In the genomic region with DNA sequence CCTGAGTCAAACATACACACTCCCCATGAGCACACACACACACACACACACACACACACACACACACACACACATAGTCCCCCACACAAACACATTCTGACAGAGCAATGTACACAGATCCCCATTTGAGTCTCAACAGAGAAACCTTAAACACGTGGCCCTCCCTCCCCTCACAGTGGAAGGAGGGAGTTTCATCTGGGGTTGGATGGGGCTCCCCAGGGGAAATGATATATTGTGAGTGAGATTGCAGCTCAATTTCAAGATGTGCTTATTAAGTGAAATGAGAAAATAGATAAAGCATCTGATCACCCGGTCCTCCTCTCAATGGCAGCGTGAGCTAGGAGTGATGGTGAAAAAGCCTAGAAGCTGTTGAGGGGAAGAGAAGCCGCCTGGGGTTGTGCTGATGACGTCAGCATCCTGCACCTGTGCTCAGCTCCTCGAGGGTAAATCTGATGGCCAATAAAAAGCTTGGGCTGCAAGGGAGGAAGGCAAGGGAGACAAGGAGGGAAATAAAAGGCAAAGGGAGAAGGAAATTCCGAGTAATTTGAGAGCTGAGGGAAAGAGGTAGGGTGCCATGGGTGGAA, we compare ENCODE assay signal across 21 mouse cellular contexts.
DNase-seq lines count a peak whose midpoint lies in the region; ATAC-seq lines count a peak whose summit lies in the region.
"Had no signal": no experiment of that assay in that cellular context is flagged by ENCODE, and none has a peak within 500 bp of the region (broad histone marks: within the 10 kb centered on the region; RNA-seq: fewer than 3 reads in every experiment).

No protein-coding gene starts in this region.

- ATAC-seq in frontal cortex, adult (ENCODE audit: low TSS enrichment), result peak; percentile 38; the same call in 1 of the 2 replicates
- ATAC-seq in neural tube, embryonic 11.5 days (ENCODE audit: insufficient read depth, low FRiP score, low TSS enrichment), result no peak
- no peak for ATAC-seq in megakaryocyte progenitor cell, adult 5-6 weeks (replicated peaks; ENCODE audit: poor library complexity)
- ATAC-seq in kidney, embryonic 15.5 days (replicated peaks; ENCODE audit: low FRiP score), result no peak
- ATAC-seq: intestine, embryonic 16.5 days; midbrain, embryonic 13.5 days had no signal

- no peak overlapping the region for H3K4me3 ChIP-seq in neural tube, embryonic 11.5 days (ENCODE audit: low read depth, low read length)
- H3K4me3 ChIP-seq in kidney, embryonic 15.5 days (replicated peaks), result no peak overlapping the region
- H3K4me3 ChIP-seq: embryonic facial prominence, embryonic 15.5 days; heart, adult 2 months; heart, embryonic 15.5 days; limb, embryonic 12.5 days; liver, embryonic 13.5 days; midbrain, embryonic 13.5 days; myocyte had no signal

- 33% methylated on average over 7 of the region's 7 CpGs for WGBS in neural tube, embryonic 11.5 days
- 20% methylated on average over 7 of the region's 7 CpGs for WGBS in kidney, embryonic 15.5 days

- no peak overlapping the region for H3K27ac ChIP-seq in neural tube, embryonic 11.5 days (ENCODE audit: low read depth, low read length)
- no peak overlapping the region for H3K27ac ChIP-seq in kidney, embryonic 15.5 days
- H3K27ac ChIP-seq: embryonic facial prominence, embryonic 15.5 days; heart, adult 2 months; heart, embryonic 15.5 days; limb, embryonic 12.5 days; liver, embryonic 13.5 days; midbrain, embryonic 13.5 days had no signal

- H3K9ac ChIP-seq in neural tube, embryonic 11.5 days (ENCODE audit: low read length), result no peak overlapping the region
- H3K9ac ChIP-seq in kidney, embryonic 15.5 days, result no peak overlapping the region
- H3K9ac ChIP-seq: embryonic facial prominence, embryonic 15.5 days; heart, embryonic 15.5 days; limb, embryonic 12.5 days; liver, embryonic 13.5 days; lung, embryonic 14.5 days; midbrain, embryonic 13.5 days had no signal

- no peaks in the 10 kb centered on the region for H3K9me3 ChIP-seq in neural tube, embryonic 11.5 days (ENCODE audit: control insufficient read depth, low read length)
- H3K9me3 ChIP-seq in kidney, embryonic 15.5 days (replicated peaks), result no peaks in the 10 kb centered on the region
- H3K9me3 ChIP-seq: embryonic facial prominence, embryonic 15.5 days; heart, embryonic 15.5 days; limb, embryonic 12.5 days; liver, embryonic 13.5 days; midbrain, embryonic 13.5 days had no signal

- H3K4me1 ChIP-seq in neural tube, embryonic 11.5 days (ENCODE audit: control insufficient read depth, insufficient read depth, low read length), result no peaks in the 10 kb centered on the region
- H3K4me1 ChIP-seq in kidney, embryonic 15.5 days, result no peaks in the 10 kb centered on the region
- H3K4me1 ChIP-seq: embryonic facial prominence, embryonic 15.5 days; heart, embryonic 15.5 days; liver, embryonic 13.5 days; midbrain, embryonic 13.5 days had no signal

- H3K27me3 ChIP-seq in neural tube, embryonic 11.5 days (ENCODE audit: control insufficient read depth, insufficient read depth, low read length), result no peaks in the 10 kb centered on the region
- no peaks in the 10 kb centered on the region for H3K27me3 ChIP-seq in kidney, embryonic 15.5 days
- H3K27me3 ChIP-seq: embryonic facial prominence, embryonic 15.5 days; heart, embryonic 15.5 days; limb, embryonic 12.5 days; liver, embryonic 13.5 days; midbrain, embryonic 13.5 days had no signal

- no peak overlapping the region for H3K4me2 ChIP-seq in neural tube, embryonic 11.5 days (ENCODE audit: low read depth)
- no peak overlapping the region for H3K4me2 ChIP-seq in kidney, embryonic 15.5 days
- H3K4me2 ChIP-seq: embryonic facial prominence, embryonic 15.5 days; heart, embryonic 15.5 days; limb, embryonic 12.5 days; liver, embryonic 13.5 days; lung, embryonic 14.5 days; midbrain, embryonic 13.5 days had no signal

- H3K36me3 ChIP-seq in neural tube, embryonic 11.5 days (ENCODE audit: control insufficient read depth, insufficient read depth, low read length), result no peaks in the 10 kb centered on the region
- no peaks in the 10 kb centered on the region for H3K36me3 ChIP-seq in kidney, embryonic 15.5 days
- H3K36me3 ChIP-seq: embryonic facial prominence, embryonic 15.5 days; heart, embryonic 15.5 days; limb, embryonic 12.5 days; liver, embryonic 13.5 days; midbrain, embryonic 13.5 days had no signal

- no peak for DNase-seq in frontal cortex, adult 2 months (ENCODE audit: extremely low spot score in 1 of 2, low spot score in 1 of 2)
- DNase-seq in neural tube, embryonic 11.5 days (ENCODE audit: low spot score), result peak; percentile 14
- no peak for DNase-seq in neural tube, embryonic 10.5 days (ENCODE audit: extremely low spot score, low spot score)
- peak; percentile 4 for DNase-seq in mesoderm, embryonic 11.5 days (ENCODE audit: low read depth, low spot score)
- DNase-seq: cerebellum, postnatal 14 days; gastrocnemius, postnatal 10 days; heart, adult 2 months; heart, postnatal 4 days; liver, embryonic 13.5 days; lung, embryonic 14.5 days; lung, postnatal 4 days; right cerebral cortex, adult 18-20 months had no signal

Comparison
In these comparisons a context has a peak if more than half of its experiments do, and no peak if none do; other contexts are left out.
1. DNase-seq: peak in neural tube, embryonic 11.5 days (single experiment) and mesoderm, embryonic 11.5 days (single experiment); none in frontal cortex, adult 2 months (0 of 2) and neural tube, embryonic 10.5 days (single experiment).